Mouse (Mus musculus) adrenal gland, postnatal 36 days (tissue): ENCODE results near the gene Slc28a3. TPM values are rescaled to one million over a fixed set of nuclear protein-coding genes. Genes with fewer than 3 reads are reported as not detected.
A peak's percentile ranks its signal among the peaks of the same experiment; 100 is the strongest.

Experiments used
- DNase-seq, 2 experiments: peaks; one replicate each; pipeline ENCODE4 v3.0.0; 2021; ENCODE audit warnings: mixed read lengths in 1 of 2
- total RNA-seq, 2 experiments: library from RNA; stranded (reverse); gene quantifications; 2 replicates each; pipeline ENCODE4 v1.2.3; 2021

Slc28a3 gene
- total RNA-seq, 2 experiments from 2014 or later = not detected

- no peak for DNase-seq
These were observed 50.1 kb downstream of the Slc28a3 start for GRCm38 (mm10) chr13:58560497-58561138.

GRCm38 (mm10) chr13:58558216-58558615, 52.5 kb downstream of the Slc28a3 start:
- DNase-seq = no peak

GRCm38 (mm10) chr13:58556018-58556417, 54.7 kb downstream of the Slc28a3 start:
- peak; percentile 3 to 14 for DNase-seq

- DNase-seq = no peak
These were observed 55.1 kb downstream of the Slc28a3 start for GRCm38 (mm10) chr13:58555561-58555960.

- no peak for DNase-seq
These were observed 58.8 kb downstream of the Slc28a3 start for GRCm38 (mm10) chr13:58551924-58552323.

- DNase-seq = no peak
These were observed 63.1 kb downstream of the Slc28a3 start for GRCm38 (mm10) chr13:58547570-58547969.

GRCm38 (mm10) chr13:58543688-58544408, 66.8 kb downstream of the Slc28a3 start:
- no peak for DNase-seq

- DNase-seq = peak; percentile 84 to 90
These were observed 67.6 kb downstream of the Slc28a3 start for GRCm38 (mm10) chr13:58543066-58543465.

GRCm38 (mm10) chr13:58542601-58543041, 68.1 kb downstream of the Slc28a3 start:
- DNase-seq = no peak

- no peak for DNase-seq
These were observed 68.5 kb downstream of the Slc28a3 start for GRCm38 (mm10) chr13:58542167-58542566.

- no peak for DNase-seq
These were observed 69.1 kb downstream of the Slc28a3 start for GRCm38 (mm10) chr13:58541620-58542019.

- no peak for DNase-seq
These were observed 71.7 kb downstream of the Slc28a3 start for GRCm38 (mm10) chr13:58538966-58539365.

- DNase-seq = no peak
These were observed 72.3 kb downstream of the Slc28a3 start for GRCm38 (mm10) chr13:58538366-58538765.

- DNase-seq = no peak
These were observed 72.8 kb downstream of the Slc28a3 start for GRCm38 (mm10) chr13:58537916-58538233.

- DNase-seq = no peak
These were observed 73.3 kb downstream of the Slc28a3 start for GRCm38 (mm10) chr13:58537232-58537915.

- no peak for DNase-seq
These were observed 74.0 kb downstream of the Slc28a3 start for GRCm38 (mm10) chr13:58536466-58537231.

GRCm38 (mm10) chr13:58535321-58535720, 75.4 kb downstream of the Slc28a3 start:
- no peak for DNase-seq

- DNase-seq = no peak
These were observed 75.8 kb downstream of the Slc28a3 start for GRCm38 (mm10) chr13:58534861-58535260.

- no peak for DNase-seq
These were observed 76.3 kb downstream of the Slc28a3 start for GRCm38 (mm10) chr13:58534216-58534841.

- DNase-seq = no peak
These were observed 86.1 kb downstream of the Slc28a3 start for GRCm38 (mm10) chr13:58524581-58524980.

- DNase-seq = no peak
These were observed 86.9 kb downstream of the Slc28a3 start for GRCm38 (mm10) chr13:58523761-58524117.
